Mouse (Mus musculus) intestine, embryonic 14.5 days (tissue): ENCODE measurements at regions not wholly inside any gene's neighbourhood (a gene's known extent, or its start where the extent isn't known, plus 50 kb on each side); places are given as distances from the start of the nearest gene placed in this dataset.

Experiments used
- ATAC-seq: fragments of 200-750 bp; cut with Nextera tagmentation; replicated peaks from 2 replicates; pipeline ENCODE4 v1.8.0; 2017; ENCODE audit warnings: low read depth, moderate number of reproducible peaks, moderate TSS enrichment, moderate library complexity; ENCODE audit not compliant: low FRiP score, low TSS enrichment
- DNase-seq: peaks from one replicate; pipeline ENCODE4 v3.0.0-alpha.2; 2018; ENCODE audit warnings: low spot score
- H3K27ac ChIP-seq: fragments of 300-500 bp; sonication (generic); 2 replicates; pipeline ENCODE4 v1.5.1; 2014; ENCODE audit warnings: low read depth, mild to moderate bottlenecking, control low read depth
- H3K27me3 ChIP-seq: fragments of 300-500 bp; sonication (generic); replicated peaks from 2 replicates; pipeline ENCODE4 v1.6.1; 2014; ENCODE audit warnings: low read length, control low read depth; ENCODE audit not compliant: control insufficient read depth, insufficient read depth
- H3K36me3 ChIP-seq: fragments of 300-500 bp; sonication (generic); 2 replicates; pipeline ENCODE4 v1.6.1; 2014; ENCODE audit warnings: low read length, control low read depth; ENCODE audit not compliant: control insufficient read depth, insufficient read depth
- H3K4me1 ChIP-seq: fragments of 300-500 bp; sonication (generic); replicated peaks from 2 replicates; pipeline ENCODE4 v1.6.1; 2014; ENCODE audit warnings: low read length, control low read depth, mixed read lengths; ENCODE audit not compliant: control insufficient read depth, insufficient read depth
- H3K4me2 ChIP-seq: fragments of 300-500 bp; sonication (generic); 2 replicates; pipeline ENCODE4 v1.6.1; 2014; ENCODE audit warnings: low read length
- H3K4me3 ChIP-seq: fragments of 300-500 bp; sonication (generic); 2 replicates; pipeline ENCODE4 v1.5.1; 2014; ENCODE audit warnings: low read depth, low read length, control low read depth, mixed read lengths
- H3K9ac ChIP-seq: fragments of 300-500 bp; sonication (generic); 2 replicates; pipeline ENCODE4 v1.6.1; 2014; ENCODE audit warnings: mild to moderate bottlenecking, low read length
- H3K9me3 ChIP-seq: fragments of 300-500 bp; sonication (generic); 2 replicates; pipeline ENCODE4 v1.6.1; 2016; ENCODE audit warnings: low read length, control low read depth; ENCODE audit not compliant: control insufficient read depth
- WGBS: fragments of 180-500 bp; shearing (Covaris S2); extraction: QIAGEN DNeasy Blood & Tissue Kit; methylation state at CpG from one replicate; pipeline ENCODE4 v1.1.7; 2014; 5-methylcytosine and 5-hydroxymethylcytosine counted together

- Histone ChIP-seq H3K9ac (no peak overlapping the region), H3K4me3 (no peak overlapping the region), H3K27ac (no peak overlapping the region), H3K36me3 (no peaks in the 10 kb centered on the region), H3K4me2 (no peak overlapping the region), H3K9me3 (no peaks in the 10 kb centered on the region), H3K27me3 (no peaks in the 10 kb centered on the region), H3K4me1 (no peaks in the 10 kb centered on the region)
- ATAC-seq (no peak), DNase-seq (no peak)
- WGBS = 30% methylated on average over 1 of the region's 1 CpGs
Measured at GRCm38 (mm10) chr2:10998798-10999197, 173.1 kb upstream of the Prkcq start.

DNA sequence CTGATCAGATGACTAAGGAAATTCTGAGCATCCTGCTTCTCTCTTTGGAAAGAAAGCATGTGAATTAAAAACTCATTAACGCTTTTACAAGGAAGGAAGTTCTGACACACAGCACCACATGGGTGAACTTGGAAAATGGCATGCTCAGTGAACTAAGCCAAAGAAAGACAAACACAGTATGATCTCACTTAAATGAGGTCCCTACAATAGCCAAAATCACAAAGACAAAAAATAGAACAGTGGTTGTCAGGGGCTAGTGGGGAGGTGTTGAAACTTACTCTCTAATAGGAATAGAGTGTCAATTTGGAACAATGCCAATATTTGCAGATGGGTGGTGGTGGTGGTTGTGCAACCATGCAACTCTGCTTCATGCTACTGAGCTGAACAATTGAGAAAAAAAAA, 172.7 kb upstream of the Prkcq start:
- Histone ChIP-seq H3K36me3 (no peaks in the 10 kb centered on the region), H3K4me2 (no peak overlapping the region), H3K9me3 (no peaks in the 10 kb centered on the region), H3K27me3 (no peaks in the 10 kb centered on the region), H3K4me1 (no peaks in the 10 kb centered on the region), H3K4me3 (no peak overlapping the region), H3K9ac (no peak overlapping the region), H3K27ac (no peak overlapping the region)
- WGBS = 97% methylated on average over 1 of the region's 1 CpGs
- DNase-seq (no peak), ATAC-seq (no peak)

DNA sequence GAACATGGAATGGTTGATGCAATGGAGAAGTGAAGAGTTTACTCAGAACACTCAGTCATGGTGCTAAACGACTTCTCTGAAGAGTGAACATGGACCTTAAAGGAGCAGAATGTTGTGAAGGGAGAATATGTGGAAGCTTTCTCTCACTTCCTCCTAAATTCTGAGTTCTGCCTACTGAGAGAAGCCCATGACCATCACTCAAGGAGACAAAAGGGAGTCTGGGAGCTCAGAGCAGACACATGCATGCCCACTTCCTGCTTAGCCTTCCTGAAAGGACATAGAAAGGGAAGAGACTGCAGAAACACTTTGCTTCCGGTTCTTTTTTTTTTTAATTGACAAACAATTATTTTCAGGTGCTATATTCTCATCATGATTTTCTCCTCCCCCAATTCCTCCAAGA, 166.1 kb upstream of the Prkcq start:
- ATAC-seq (no peak), DNase-seq (no peak)
- no peaks in the 10 kb centered on the region for H3K4me1 ChIP-seq
- no peak overlapping the region for H3K27ac ChIP-seq
- H3K9me3 ChIP-seq = no peaks in the 10 kb centered on the region
- H3K27me3 ChIP-seq = no peaks in the 10 kb centered on the region
- no peak overlapping the region for H3K4me2 ChIP-seq
- WGBS = 77% methylated on average over 2 of the region's 2 CpGs
- no peaks in the 10 kb centered on the region for H3K36me3 ChIP-seq
- no peak overlapping the region for H3K9ac ChIP-seq
- no peak overlapping the region for H3K4me3 ChIP-seq

DNA sequence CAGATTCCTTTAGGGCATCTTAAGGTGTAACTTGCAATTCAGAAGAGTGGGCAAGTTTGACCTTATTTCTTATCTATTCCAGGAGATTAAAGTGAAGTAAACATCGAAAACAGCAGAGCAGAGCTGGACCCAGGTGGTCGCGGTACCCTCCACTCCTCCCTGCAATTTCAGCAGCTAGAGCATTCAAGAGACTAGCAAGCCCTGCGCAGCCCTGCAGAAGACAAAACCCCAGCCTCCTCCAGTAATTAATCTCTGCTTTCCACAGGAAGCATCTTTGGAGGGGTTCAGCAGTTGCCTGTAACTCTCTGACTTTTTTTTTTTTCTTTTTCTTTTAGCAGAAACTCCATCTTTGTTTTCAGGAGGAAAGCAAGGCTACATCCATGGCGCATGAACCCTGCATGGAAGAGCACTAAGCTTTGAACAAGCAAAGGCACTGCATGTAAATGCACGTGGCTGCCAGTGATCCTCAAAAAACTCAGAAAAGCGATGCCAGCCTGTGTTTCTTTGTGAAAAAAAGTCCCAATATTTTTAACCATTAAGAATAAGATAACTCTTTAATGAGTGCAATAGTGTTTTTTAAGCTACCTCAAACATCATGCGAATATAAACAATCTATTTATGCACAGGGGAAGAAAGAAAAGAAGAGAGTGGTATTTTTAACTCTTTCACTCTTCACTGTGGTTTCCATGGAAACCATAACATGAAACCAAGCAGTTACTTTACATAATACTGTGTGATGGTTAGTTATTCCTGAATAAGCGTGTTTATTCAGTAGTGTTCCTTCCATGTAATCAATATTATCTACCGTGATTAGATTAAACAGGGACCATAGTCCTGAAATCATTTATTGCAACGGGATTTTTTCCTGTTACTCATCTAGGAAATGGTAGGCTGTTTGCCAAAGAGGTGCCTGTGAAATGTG, 160.6 kb upstream of the Prkcq start:
- no peak for DNase-seq
- Histone ChIP-seq H3K27ac (no peak overlapping the region), H3K4me2 (no peak overlapping the region), H3K27me3 (no peaks in the 10 kb centered on the region), H3K4me3 (no peak overlapping the region), H3K36me3 (no peaks in the 10 kb centered on the region), H3K4me1 (no peaks in the 10 kb centered on the region), H3K9me3 (no peaks in the 10 kb centered on the region), H3K9ac (no peak overlapping the region)
- no peak for ATAC-seq
- 64% methylated on average over 11 of the region's 11 CpGs for WGBS

GRCm38 (mm10) chr2:11012312-11012860, 159.5 kb upstream of the Prkcq start:
- no peak overlapping the region for H3K4me2 ChIP-seq
- WGBS = 84% methylated on average over 4 of the region's 4 CpGs
- H3K4me3 ChIP-seq = no peak overlapping the region
- DNase-seq (no peak), ATAC-seq (no peak)
- no peaks in the 10 kb centered on the region for H3K36me3 ChIP-seq
- H3K27me3 ChIP-seq = no peaks in the 10 kb centered on the region
- no peaks in the 10 kb centered on the region for H3K9me3 ChIP-seq
- H3K9ac ChIP-seq = no peak overlapping the region
- no peaks in the 10 kb centered on the region for H3K4me1 ChIP-seq
- no peak overlapping the region for H3K27ac ChIP-seq

DNA sequence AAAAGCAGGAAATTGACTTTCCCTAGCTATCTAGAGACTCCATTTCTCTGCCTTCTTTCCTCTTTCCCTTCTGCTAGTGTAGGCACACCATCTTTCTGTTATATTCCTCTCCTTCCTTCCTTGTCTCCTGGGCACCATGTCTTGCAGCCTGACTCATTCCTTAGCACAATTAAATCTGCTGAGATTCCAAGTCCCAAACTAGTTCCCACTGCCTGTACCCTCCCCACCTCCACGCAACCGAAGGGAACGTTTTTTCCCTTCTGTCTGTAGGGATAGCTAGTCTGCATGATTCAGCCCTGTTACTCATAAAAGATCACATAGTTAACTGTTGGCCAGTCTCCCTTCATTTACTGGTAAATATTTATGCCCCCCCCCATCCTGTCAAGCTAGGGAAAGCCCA, 158.8 kb upstream of the Prkcq start:
- no peak for ATAC-seq
- 88% methylated on average over 3 of the region's 3 CpGs for WGBS
- Histone ChIP-seq H3K9me3 (no peaks in the 10 kb centered on the region), H3K4me1 (no peaks in the 10 kb centered on the region), H3K4me2 (no peak overlapping the region), H3K9ac (no peak overlapping the region), H3K27ac (no peak overlapping the region), H3K36me3 (no peaks in the 10 kb centered on the region), H3K4me3 (no peak overlapping the region), H3K27me3 (no peaks in the 10 kb centered on the region)
- no peak for DNase-seq

DNA sequence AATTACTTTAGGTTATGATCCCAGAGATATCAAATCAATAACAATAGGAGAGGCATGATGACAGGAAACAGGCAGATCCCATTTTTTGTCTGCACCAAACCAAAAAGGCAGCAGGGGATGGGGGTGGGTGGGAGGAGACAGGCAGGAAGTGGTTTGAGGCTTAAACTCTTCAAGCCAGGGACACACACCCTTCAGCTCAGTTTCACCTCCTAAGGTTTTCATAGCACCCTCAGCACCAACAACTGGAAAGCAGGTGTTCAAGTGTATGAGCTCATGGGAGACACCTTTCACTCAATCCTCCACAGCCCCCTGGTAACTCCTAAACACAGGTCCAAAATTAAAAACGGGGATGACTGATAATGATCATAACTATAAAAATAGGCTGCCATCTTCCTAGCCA, 155.5 kb upstream of the Prkcq start:
- Histone ChIP-seq H3K4me2 (no peak overlapping the region), H3K27ac (no peak overlapping the region), H3K4me1 (no peaks in the 10 kb centered on the region), H3K36me3 (no peaks in the 10 kb centered on the region), H3K9me3 (no peaks in the 10 kb centered on the region), H3K9ac (no peak overlapping the region), H3K4me3 (no peak overlapping the region), H3K27me3 (no peaks in the 10 kb centered on the region)
- DNase-seq (no peak), ATAC-seq (no peak)
- 79% methylated on average over 1 of the region's 1 CpGs for WGBS

DNA sequence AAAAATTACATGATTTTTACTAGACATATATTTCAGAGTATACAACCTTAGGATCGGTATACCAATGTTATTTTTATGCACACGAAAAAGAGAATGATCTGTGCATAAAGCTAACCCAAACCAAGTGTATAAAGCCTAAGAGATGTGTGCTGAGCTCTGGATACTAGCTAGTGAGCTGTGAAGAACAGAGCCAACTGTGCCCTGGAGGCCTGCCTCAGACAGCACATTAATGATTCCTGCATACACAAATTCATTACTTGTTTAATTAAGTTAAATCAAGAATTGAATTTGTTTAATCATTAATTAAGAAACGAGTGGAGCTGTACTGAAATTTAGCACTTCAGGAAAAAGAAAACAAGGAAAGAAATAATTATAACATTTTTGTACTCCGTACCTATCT, 139.0 kb upstream of the Prkcq start:
- no peak for ATAC-seq
- DNase-seq = no peak
- no peak overlapping the region for H3K9ac ChIP-seq
- no peak overlapping the region for H3K27ac ChIP-seq
- WGBS = 73% methylated on average over 4 of the region's 4 CpGs
- H3K9me3 ChIP-seq = no peaks in the 10 kb centered on the region
- H3K4me2 ChIP-seq = no peak overlapping the region
- no peak overlapping the region for H3K4me3 ChIP-seq
- no peaks in the 10 kb centered on the region for H3K4me1 ChIP-seq
- H3K36me3 ChIP-seq = no peaks in the 10 kb centered on the region
- H3K27me3 ChIP-seq = no peaks in the 10 kb centered on the region

DNA sequence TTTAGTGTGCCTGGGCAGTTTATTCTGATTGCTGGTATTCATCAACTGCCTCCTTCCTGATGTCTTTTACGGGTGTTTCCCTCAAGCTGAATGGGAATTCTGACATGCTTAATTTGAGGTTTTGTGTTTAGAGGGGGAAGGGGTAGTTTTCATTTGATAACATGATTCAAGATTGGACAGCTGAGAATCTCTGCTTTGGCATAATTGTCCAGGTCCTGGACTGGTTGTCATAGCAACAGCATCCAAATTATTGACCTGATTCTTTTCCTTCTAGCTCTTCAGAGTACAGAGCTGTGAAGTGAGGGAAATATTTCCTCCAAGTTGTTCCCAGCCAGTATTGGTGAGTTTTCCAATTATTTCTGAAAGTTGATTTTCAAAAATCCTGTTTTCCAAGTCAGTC, 137.7 kb upstream of the Prkcq start:
- H3K4me2 ChIP-seq = no peak overlapping the region
- WGBS = 59% methylated on average over 1 of the region's 1 CpGs
- no peaks in the 10 kb centered on the region for H3K9me3 ChIP-seq
- H3K4me3 ChIP-seq = no peak overlapping the region
- no peak for DNase-seq
- H3K4me1 ChIP-seq = no peaks in the 10 kb centered on the region
- ATAC-seq = no peak
- no peaks in the 10 kb centered on the region for H3K27me3 ChIP-seq
- no peak overlapping the region for H3K9ac ChIP-seq
- no peaks in the 10 kb centered on the region for H3K36me3 ChIP-seq
- no peak overlapping the region for H3K27ac ChIP-seq
